Mouse (Mus musculus): ENCODE results near the gene Gcdh. TPM values are rescaled to one million over a fixed set of nuclear protein-coding genes. Genes with fewer than 3 reads are reported as not detected.

Gcdh gene
- polyA plus RNA-seq, 1 experiment from 2014 or later: 32.2 TPM

DNA sequence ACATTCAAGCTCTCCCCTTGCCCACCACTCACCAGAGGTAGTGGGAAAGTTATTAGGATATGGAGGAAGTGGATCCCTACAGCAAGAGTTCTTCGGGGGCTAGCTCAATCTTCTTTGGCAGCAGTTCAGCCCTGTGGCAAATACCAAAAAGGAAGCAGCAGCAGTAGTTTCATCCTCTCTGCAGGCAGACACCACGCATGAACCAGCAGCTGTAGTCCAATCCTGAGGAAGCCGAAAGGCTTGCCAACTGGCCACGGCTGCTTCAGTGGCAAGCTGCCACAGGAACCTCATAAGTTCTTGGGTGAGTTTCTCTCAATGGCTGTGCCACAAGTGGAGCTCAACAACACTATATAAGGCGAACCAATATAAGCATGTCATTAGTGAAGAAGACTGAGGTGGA is 2.2 kb upstream of the Gcdh start:
- Histone ChIP-seq H3K4me3 (replicated peaks) (no peak overlapping the region), H3K4me1 (peaks cover 19% of the 10 kb centered on the region), H3K36me3 (peaks cover 2% of the 10 kb centered on the region; the same call in 1 of the 2 replicates), H3K9me3 (replicated peaks) (no peaks in the 10 kb centered on the region), H3K27me3 (no peaks in the 10 kb centered on the region), H3K9ac (no peak overlapping the region), H3K4me2 (replicated peaks) (no peak overlapping the region), H3K27ac (replicated peaks) (no peak overlapping the region)
- ATAC-seq (ENCODE audit: insufficient number of reproducible peaks, low FRiP score, low TSS enrichment, low read depth): no peak
- 88% methylated on average over 5 of the region's 5 CpGs for WGBS

DNA sequence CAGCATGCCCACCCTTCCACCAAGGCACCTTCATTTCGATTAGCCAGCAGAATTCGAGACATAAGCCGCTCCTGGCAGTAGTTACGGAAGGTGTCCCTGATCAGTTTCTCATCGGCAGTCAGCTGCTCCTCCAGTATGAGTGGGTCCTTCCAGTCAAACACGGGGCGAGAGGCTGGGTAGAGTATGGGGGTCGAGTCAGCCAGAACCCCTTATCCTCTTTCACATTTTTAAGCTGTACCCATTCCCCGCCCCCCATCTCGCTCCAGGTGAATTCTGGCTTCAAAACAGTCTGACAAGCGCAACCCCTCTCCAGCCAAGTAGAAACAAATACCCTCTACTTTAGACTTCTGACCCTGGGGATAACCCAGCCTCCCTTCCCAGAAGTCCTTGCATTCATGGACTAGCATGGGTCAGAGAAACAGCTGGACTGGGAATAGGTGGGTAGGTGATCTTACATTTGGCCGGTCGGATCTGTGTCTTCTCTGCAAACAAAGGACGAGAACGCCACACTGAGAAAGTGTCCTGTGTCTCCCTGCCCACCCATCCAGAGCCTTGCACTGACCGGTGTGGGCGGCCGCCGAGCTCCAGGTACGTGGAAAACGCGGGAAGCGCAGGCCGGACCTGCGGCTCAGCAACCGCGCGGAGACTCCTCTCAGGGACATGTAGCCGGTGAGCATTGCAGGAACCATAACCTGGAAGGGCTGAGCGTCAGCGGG is 570 bp downstream of the Gcdh start:
- no peak overlapping the region; the same call in 1 of the 2 replicates for H3K27ac ChIP-seq (replicated peaks)

DNA sequence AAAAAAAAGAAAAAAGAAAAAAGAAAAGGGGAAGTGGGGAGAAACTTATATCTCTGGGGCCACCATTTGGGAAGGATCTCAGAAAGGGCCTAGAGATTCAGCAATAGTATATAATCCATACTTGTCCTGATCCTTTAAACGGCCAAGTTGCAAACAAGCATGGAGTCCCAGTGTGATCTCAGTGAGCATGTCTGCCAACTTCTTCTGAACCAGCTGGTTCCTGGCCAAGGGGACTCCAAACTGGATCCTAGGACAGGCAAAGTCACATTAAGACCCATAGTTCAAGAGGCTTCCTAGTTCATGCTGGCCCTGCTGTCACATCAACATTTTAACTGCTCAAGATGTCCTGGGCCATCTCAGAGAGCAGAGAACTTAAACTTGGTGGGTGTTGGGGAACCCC is 4.6 kb downstream of the Gcdh start:
- H3K9me3 ChIP-seq (replicated peaks): no peaks in the 10 kb centered on the region
- no peak overlapping the region for H3K27ac ChIP-seq (replicated peaks)
- no peaks in the 10 kb centered on the region for H3K27me3 ChIP-seq
- ATAC-seq (ENCODE audit: insufficient number of reproducible peaks, low FRiP score, low TSS enrichment, low read depth): no peak
- no peak overlapping the region for H3K9ac ChIP-seq
- H3K4me1 ChIP-seq: peaks cover 14% of the 10 kb centered on the region
- no peak overlapping the region for H3K4me3 ChIP-seq (replicated peaks)
- H3K36me3 ChIP-seq: peaks cover 43% of the 10 kb centered on the region
- H3K4me2 ChIP-seq (replicated peaks): no peak overlapping the region
- 91% methylated on average over 1 of the region's 1 CpGs for WGBS

More for the DNA sequence above, 570 bp downstream of the Gcdh start:
- 8% methylated on average over 31 of the region's 31 CpGs for WGBS
- H3K36me3 ChIP-seq: peaks cover 18% of the 10 kb centered on the region
- no peaks in the 10 kb centered on the region for H3K27me3 ChIP-seq
- H3K4me2 ChIP-seq (replicated peaks): peak overlapping the region; percentile 82
- H3K4me1 ChIP-seq: peaks cover 19% of the 10 kb centered on the region
- peak overlapping the region; percentile 57 for H3K9ac ChIP-seq
- H3K9me3 ChIP-seq (replicated peaks): no peaks in the 10 kb centered on the region
- ATAC-seq (ENCODE audit: insufficient number of reproducible peaks, low FRiP score, low TSS enrichment, low read depth): no peak; the same call in 1 of the 2 replicates
- peak overlapping the region; percentile 81 for H3K4me3 ChIP-seq (replicated peaks)

DNA sequence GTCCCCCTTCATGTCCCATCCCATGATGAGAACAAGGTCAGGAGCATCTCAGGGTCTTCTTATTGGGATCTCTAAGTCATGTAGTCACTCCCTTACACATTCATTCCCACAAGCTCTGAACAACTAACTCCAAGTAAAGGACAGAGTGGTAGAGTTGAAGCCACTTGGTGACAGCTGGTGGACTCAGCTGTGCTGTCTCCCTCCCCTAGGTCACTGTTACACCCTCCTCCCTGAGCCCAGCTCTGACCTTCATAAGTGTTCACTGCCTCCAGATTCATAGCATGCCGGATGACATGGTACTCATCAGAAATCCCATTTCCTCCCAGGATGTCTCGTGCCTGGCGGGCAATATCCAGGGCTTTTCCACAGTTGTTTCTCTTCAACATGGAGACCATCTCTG is 5.4 kb downstream of the Gcdh start:
- H3K4me3 ChIP-seq (replicated peaks): no peak overlapping the region
- H3K27ac ChIP-seq (replicated peaks): no peak overlapping the region
- H3K9me3 ChIP-seq (replicated peaks): no peaks in the 10 kb centered on the region
- ATAC-seq (ENCODE audit: insufficient number of reproducible peaks, low FRiP score, low TSS enrichment, low read depth): no peak
- H3K4me2 ChIP-seq (replicated peaks): no peak overlapping the region
- H3K27me3 ChIP-seq: no peaks in the 10 kb centered on the region
- no peak overlapping the region for H3K9ac ChIP-seq
- peaks cover 43% of the 10 kb centered on the region for H3K36me3 ChIP-seq
- H3K4me1 ChIP-seq: peaks cover 9% of the 10 kb centered on the region
- 96% methylated on average over 3 of the region's 3 CpGs for WGBS

DNA sequence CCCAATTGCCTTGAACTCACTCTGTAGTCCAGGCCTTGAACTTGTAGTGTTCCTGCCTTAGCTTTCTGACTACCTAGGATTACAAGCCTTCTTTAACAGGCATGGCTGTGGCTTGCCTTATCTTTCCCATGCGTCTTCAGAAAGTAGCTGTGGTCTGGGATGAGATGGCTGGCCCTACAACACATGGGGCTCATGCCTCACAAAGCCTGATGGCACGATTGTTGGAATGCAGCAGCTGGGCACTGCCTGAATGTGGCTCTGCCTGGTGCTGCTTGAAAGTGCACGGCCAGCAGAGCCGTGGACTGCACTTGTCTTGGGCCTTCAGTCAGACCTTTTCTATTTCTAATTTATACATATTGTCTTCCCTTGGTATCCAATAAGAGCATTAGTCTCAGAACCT is 9.0 kb downstream of the Gcdh start:
- Histone ChIP-seq H3K4me1 (no peaks in the 10 kb centered on the region), H3K9me3 (replicated peaks) (no peaks in the 10 kb centered on the region), H3K9ac (no peak overlapping the region), H3K27ac (replicated peaks) (no peak overlapping the region), H3K4me3 (replicated peaks) (no peak overlapping the region), H3K27me3 (no peaks in the 10 kb centered on the region), H3K36me3 (peaks cover 37% of the 10 kb centered on the region), H3K4me2 (replicated peaks) (no peak overlapping the region)
- no peak for ATAC-seq (ENCODE audit: insufficient number of reproducible peaks, low FRiP score, low TSS enrichment, low read depth)
- 86% methylated on average over 4 of the region's 4 CpGs for WGBS

DNA sequence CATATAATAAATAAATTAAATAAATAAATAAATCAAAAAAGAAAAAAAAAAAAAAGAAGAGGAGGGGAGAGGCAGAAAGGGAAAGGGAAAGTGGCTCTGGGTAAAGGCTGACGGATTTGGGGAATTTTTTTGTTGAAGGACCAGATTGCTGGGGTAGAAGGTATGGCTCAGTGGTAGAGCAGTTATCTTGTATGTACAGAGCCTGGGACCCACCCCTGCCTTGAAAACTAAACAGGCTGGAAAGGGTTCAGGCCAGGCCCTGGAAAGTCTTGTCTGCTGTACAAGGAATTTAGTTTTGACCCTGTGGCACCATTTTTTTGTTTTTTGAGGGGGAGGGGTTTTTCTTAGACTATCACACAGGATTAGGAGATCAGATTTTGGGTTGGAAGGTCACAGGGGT is 14.8 kb downstream of the Gcdh start:
- H3K36me3 ChIP-seq: peaks cover 3% of the 10 kb centered on the region; the same call in 1 of the 2 replicates
- no peak overlapping the region for H3K27ac ChIP-seq (replicated peaks)
- no peaks in the 10 kb centered on the region for H3K27me3 ChIP-seq
- no peak overlapping the region for H3K4me2 ChIP-seq (replicated peaks)
- no peak overlapping the region for H3K9ac ChIP-seq
- WGBS: 80% methylated on average over 1 of the region's 1 CpGs
- ATAC-seq (ENCODE audit: insufficient number of reproducible peaks, low FRiP score, low TSS enrichment, low read depth): no peak
- no peaks in the 10 kb centered on the region for H3K9me3 ChIP-seq (replicated peaks)
- H3K4me3 ChIP-seq (replicated peaks): no peak overlapping the region
- H3K4me1 ChIP-seq: no peaks in the 10 kb centered on the region

DNA sequence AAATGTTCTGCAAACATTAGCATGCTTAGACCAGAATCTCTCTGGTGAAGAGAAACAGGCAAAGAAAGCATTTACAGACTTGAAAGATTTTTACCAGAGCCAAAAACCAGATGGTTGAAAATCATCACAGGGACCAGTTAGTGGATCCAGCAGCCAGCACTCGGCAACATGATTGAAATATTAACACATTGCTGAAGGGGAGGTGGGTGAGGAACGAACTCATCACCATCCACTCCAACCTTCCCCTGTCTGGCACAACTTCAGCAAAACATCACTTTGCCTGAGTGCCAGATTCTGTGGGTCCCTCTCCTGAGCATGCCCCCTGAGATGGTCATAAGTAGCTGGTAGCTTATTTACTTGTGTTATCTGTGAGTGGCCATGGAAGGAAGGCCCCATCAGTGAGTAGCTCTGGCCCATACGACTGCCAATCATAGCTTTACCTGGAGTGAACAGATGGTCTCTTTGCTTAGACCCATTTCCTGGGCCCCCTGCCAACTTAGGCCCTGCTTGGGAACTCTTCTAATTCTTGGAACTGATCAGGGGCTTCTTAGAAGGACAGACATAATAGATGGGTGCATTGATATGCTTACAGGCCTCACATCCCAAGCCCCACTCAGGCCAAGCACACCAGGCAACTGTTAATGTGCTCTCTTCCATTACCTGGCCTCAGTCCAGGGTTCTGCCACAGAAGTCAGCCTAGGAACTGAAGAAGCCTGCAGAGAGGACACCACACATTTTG is 16.3 kb downstream of the Gcdh start:
- peaks cover 7% of the 10 kb centered on the region for H3K4me1 ChIP-seq
- H3K9ac ChIP-seq: no peak overlapping the region
- no peaks in the 10 kb centered on the region for H3K27me3 ChIP-seq
- no peak for ATAC-seq (ENCODE audit: insufficient number of reproducible peaks, low FRiP score, low TSS enrichment, low read depth)
- H3K36me3 ChIP-seq: no peaks in the 10 kb centered on the region
- no peak overlapping the region for H3K4me2 ChIP-seq (replicated peaks)
- no peak overlapping the region for H3K27ac ChIP-seq (replicated peaks)
- H3K4me3 ChIP-seq (replicated peaks): no peak overlapping the region
- no peaks in the 10 kb centered on the region for H3K9me3 ChIP-seq (replicated peaks)
- WGBS: 74% methylated on average over 3 of the region's 3 CpGs

DNA sequence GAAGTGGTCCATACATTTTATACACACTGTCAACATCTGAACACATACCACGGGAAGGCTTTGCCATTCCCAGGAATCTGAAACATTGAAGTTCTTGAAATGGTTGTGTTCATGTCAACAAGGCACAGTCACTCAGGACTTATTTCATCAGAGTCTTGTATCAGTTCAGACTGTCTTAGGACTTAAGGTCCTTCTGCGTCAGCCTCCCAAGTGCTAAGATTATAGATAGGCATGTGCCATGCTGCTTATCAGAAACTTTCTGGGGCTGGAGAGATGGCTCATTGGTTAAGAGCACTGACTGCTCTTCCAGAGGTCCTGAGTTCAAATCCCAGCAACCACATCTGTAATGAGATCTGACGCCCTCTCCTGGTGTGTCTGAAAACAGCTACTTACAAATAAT is 19.4 kb downstream of the Gcdh start:
- Histone ChIP-seq H3K36me3 (peaks cover 8% of the 10 kb centered on the region; the same call in 1 of the 2 replicates), H3K27me3 (no peaks in the 10 kb centered on the region), H3K9me3 (replicated peaks) (no peaks in the 10 kb centered on the region), H3K9ac (no peak overlapping the region), H3K4me3 (replicated peaks) (no peak overlapping the region), H3K4me2 (replicated peaks) (no peak overlapping the region), H3K4me1 (peaks cover 17% of the 10 kb centered on the region), H3K27ac (replicated peaks) (no peak overlapping the region)
- ATAC-seq (ENCODE audit: insufficient number of reproducible peaks, low FRiP score, low TSS enrichment, low read depth): no peak
- 86% methylated on average over 3 of the region's 3 CpGs for WGBS

DNA sequence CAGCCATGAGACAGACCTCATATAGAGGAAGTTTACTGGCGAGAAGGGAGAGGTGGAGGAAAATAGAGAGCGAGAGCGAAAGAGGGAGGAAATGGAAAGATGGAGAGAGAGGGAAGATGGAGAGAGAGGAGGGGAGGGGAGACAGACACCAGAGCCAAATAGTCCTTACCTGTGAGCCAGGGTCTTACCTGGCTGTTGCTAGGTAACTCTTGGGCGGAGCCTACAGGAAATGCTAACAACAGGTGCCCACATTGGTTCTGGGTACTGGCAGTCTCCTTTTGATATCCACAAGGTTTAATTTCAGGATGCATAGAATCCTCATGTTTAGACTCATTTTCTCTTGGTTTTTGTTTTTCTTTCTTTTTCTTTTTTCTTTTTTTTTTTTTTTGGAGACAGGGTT is 20.7 kb downstream of the Gcdh start:
- Histone ChIP-seq H3K9me3 (replicated peaks) (no peaks in the 10 kb centered on the region), H3K4me3 (replicated peaks) (peak overlapping the region; percentile 55), H3K27ac (replicated peaks) (no peak overlapping the region), H3K36me3 (peaks cover 22% of the 10 kb centered on the region), H3K9ac (peak overlapping the region; percentile 48), H3K4me1 (peaks cover 17% of the 10 kb centered on the region), H3K27me3 (no peaks in the 10 kb centered on the region), H3K4me2 (replicated peaks) (peak overlapping the region; percentile 99)
- WGBS: 66% methylated on average over 4 of the region's 4 CpGs
- no peak for ATAC-seq (ENCODE audit: insufficient number of reproducible peaks, low FRiP score, low TSS enrichment, low read depth)

DNA sequence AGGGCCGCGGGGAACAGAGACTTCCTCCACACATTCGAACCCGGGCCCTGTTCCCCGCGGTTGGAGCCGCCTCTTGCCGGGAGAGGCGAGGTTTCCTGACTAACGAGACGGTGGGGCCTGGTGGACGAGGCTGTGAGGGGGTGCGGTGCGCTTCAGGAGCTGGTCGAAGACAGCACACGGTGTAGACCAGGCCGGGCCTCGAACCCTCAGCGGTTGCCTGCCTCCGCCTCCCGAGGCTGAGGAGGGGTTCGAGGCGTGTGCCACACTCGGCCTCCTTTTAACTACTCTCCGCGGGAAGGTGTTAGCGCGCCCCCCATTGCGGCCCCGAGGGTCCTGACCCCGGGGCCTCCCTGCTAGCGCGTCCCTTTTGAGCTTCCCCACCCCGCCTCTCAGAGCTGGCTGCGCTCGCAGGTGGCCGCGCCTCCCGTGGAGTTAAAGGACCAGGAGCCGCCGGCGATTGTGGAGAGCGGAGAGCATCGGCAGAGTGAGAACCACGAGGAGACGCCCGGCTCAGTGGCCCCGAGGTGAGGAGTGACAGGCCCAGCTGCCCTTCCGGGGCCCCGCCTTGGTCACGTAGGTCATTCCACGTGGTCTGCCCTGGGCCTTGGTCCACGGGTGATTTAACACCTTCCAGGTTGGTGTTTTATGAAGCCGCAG is 21.3 kb downstream of the Gcdh start:
- no peaks in the 10 kb centered on the region for H3K9me3 ChIP-seq (replicated peaks)
- peak; percentile 36 for ATAC-seq (ENCODE audit: insufficient number of reproducible peaks, low FRiP score, low TSS enrichment, low read depth)
- no peak overlapping the region for H3K27ac ChIP-seq (replicated peaks)
- H3K9ac ChIP-seq: peak overlapping the region; percentile 48
- peaks cover 27% of the 10 kb centered on the region for H3K36me3 ChIP-seq
- WGBS: 2% methylated on average over 54 of the region's 54 CpGs
- H3K4me2 ChIP-seq (replicated peaks): peak overlapping the region; percentile 99
- no peaks in the 10 kb centered on the region for H3K27me3 ChIP-seq
- peaks cover 17% of the 10 kb centered on the region for H3K4me1 ChIP-seq
- H3K4me3 ChIP-seq (replicated peaks): peak overlapping the region; percentile 55

Measured in embryonic facial prominence, embryonic 15.5 days (tissue).